Mouse (Mus musculus) E14TG2a.4 (cell line): Measurements from ENCODE around the gene Ppm1j.

Source experiments
- CTCF ChIP-seq: conservative IDR thresholded peaks from 2 replicates; pipeline ENCODE4 v1.5.1; 2014; ENCODE audit warnings: low read length
- POU5F1 ChIP-seq: IDR thresholded peaks from 2 replicates; pipeline ENCODE4 v1.6.1; 2014; ENCODE audit warnings: low read length, borderline replicate concordance

- TF ChIP-seq CTCF = peak; percentile 54
- TF ChIP-seq POU5F1 = no peak
These were observed 22.4 kb upstream of the Ppm1j start for GRCm38 (mm10) chr3:104758406-104758805.
